Mouse (Mus musculus): ENCODE measurements around the gene Snrnp200.
"Not testable (repeated sequence)": the region's sequence is repeated elsewhere in the genome, so short reads cannot be mapped to it uniquely, and the experiment has no call there.

Gene Snrnp200

GRCm38 (mm10) chr2:127252787-127253186 lies 44.6 kb downstream of the Snrnp200 start:
- no peak for DNase-seq (ENCODE audit: low read depth, low spot score)

GRCm38 (mm10) chr2:127254604-127255134 lies 46.5 kb downstream of the Snrnp200 start:
- no peak for DNase-seq (ENCODE audit: low read depth, low spot score)

- DNase-seq (ENCODE audit: low read depth, low spot score): no peak
Observed at GRCm38 (mm10) chr2:127255294-127255693, 47.1 kb downstream of the Snrnp200 start.

- no peak for DNase-seq (ENCODE audit: low read depth, low spot score)
Observed at GRCm38 (mm10) chr2:127259340-127259739, 51.2 kb downstream of the Snrnp200 start.

GRCm38 (mm10) chr2:127262480-127262879 lies 54.3 kb downstream of the Snrnp200 start:
- DNase-seq (ENCODE audit: low read depth, low spot score): no peak

GRCm38 (mm10) chr2:127267854-127268253 lies 59.7 kb downstream of the Snrnp200 start:
- DNase-seq (ENCODE audit: low read depth, low spot score): no peak

- DNase-seq (ENCODE audit: low read depth, low spot score): peak; percentile 90
Observed at GRCm38 (mm10) chr2:127269491-127270299, 61.5 kb downstream of the Snrnp200 start, which contains the start of gene Stard7. Gene Stard7, plus strand, starts transcription at chr2:127270218.

GRCm38 (mm10) chr2:127270300-127271041 lies 62.3 kb downstream of the Snrnp200 start:
- no peak for DNase-seq (ENCODE audit: low read depth, low spot score)

DNA sequence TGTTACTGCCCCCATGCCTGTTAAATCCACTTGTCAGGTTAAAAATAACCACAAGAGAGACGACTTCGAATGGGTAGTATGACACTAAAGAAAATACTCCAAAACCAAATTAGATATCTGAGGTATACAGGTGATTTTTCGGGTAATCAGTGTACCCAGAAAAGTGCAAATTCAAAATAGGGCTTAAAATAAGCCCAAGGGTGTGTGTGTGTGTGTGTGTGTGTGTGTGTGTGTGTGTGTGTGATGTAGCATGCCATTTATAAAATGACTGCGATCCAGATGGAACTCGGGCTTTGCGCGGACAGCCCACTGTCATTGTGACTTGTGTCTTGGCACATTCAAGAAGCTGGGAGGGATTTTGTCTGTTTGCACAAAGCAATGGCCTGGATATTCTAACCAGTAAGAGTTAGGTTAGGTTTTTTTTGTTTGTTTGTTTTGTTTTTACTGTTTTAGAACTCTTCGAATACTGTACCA lies 62.9 kb downstream of the Snrnp200 start:
- DNase-seq (ENCODE audit: low read depth, low spot score): no peak

DNA sequence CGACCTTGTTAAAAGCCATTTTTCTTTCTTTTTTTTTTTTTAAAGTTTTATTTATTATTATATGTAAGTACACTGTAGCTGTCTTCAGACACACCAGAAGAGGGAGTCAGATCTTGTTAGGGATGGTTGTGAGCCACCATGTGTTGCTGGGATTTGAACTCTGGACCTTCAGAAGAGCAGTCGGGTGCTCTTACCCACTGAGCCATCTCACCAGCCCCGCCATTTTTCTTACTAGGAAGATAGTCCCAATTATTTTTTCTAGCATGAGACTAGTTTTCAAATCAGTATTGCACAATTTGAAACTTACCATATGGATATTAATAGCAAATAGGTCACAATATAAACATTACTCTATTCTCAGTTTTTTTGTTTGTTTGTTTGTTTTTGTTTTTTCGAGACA lies 63.9 kb downstream of the Snrnp200 start:
- not testable (repeated sequence) for DNase-seq (ENCODE audit: low read depth, low spot score)

DNA sequence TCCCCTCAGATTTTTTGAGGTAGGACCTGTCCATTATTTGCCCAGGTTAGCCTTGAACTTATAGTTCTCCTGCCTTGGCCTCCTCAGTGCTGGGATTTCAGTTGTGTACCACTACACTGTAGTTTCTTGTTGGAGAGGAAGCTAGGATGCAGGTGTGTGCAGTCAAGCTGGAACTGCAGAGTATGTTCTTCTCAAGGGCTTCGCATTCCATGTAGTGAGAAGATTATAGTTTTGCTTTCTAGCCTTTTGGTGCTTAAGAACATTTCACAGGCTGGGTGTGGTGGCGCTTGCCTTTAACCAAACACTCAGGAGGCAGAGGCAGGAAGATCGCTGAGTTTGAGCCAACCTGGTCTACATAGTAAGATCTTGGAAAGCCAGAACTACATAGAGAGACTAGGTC lies 64.6 kb downstream of the Snrnp200 start:
- no peak for DNase-seq (ENCODE audit: low read depth, low spot score)

- DNase-seq (ENCODE audit: low read depth, low spot score): no peak
Observed at GRCm38 (mm10) chr2:127274590-127274989, 66.4 kb downstream of the Snrnp200 start.

DNA sequence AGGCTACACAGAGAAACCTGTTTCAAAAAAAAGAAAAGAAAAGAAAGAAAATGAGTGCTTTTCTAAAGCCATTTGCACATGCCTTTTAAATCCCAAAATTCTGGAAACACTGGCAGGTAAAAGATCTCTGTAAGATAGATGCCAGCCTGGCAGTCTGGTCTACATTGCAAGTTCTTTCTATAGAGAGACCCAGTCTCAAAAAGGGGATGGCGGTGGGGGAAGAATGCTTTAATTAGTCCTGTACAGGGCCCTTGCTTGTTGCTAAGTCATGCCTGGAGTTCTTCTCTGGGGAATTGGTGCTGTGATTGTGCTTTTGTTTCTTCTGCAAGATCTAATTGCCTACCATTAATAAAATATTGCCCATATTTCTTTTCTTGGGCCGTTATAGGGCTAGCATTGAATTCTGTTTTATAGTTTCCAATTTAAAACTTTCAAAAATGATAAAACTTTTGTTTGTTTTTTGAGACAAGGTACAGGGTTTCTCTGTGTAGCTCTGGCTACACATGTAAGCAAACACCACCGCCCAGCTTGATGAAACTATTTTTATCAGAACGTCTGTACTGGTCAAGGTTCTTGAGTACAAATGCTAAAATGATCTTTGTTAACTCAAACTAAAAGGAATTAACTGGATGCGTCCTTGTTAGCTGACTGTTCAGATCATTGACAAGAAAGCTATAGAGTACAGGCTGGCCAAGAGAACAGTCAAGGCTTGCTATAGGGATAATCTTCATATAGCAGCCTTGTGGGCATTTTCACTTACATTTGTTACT lies 67.5 kb downstream of the Snrnp200 start:
- DNase-seq (ENCODE audit: low read depth, low spot score): no peak

DNA sequence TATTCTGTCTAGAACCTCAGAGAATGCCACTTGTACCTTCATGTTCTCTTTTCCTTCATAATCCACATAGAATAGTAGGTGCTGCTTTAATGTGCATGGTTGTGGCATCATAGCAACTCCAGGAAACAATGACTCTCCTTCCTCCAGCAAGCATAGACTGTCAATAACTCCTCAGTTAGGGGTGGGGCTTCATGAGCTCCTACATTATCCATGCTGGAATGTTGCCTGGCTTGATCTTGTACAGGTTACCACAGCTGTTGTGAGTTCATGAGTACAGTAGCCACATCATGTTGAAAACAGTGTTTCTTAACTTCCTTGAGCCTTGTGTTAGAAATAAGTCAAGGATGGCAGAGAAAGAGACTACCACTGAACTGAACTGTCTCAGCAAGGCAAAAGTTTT lies 70.0 kb downstream of the Snrnp200 start:
- no peak for DNase-seq (ENCODE audit: low read depth, low spot score)
